Mouse (Mus musculus) sigmoid colon, adult 10 weeks (tissue): Measurements from ENCODE around the gene Ptgfr. TPM values are rescaled to one million over a fixed set of nuclear protein-coding genes. Genes with fewer than 3 reads are reported as not detected.

Source experiments
- polyA plus RNA-seq: library from polyadenylated mRNA; stranded (reverse); fragments of 350-450 nt; fragmentation: Illumina TruSeq; extraction: RNeasy Lipid Tissue Mini Kit (QIAGEN cat#74804); gene quantifications from one replicate; pipeline ENCODE4 v1.2.3, GENCODE M21; 2014; ENCODE audit warnings: low read depth, low replicate concordance

Ptgfr gene
- 1.7 TPM for polyA plus RNA-seq

GRCm38 (mm10) chr3:151836871-151837680, at the start of gene Ptgfr:
Ptgfr (minus strand) TSS chr3:151837630.

GRCm38 (mm10) chr3:151749737-151750136, 87.7 kb downstream of the Ptgfr start, which contains the start of gene Ifi44:
Ifi44 (minus strand) TSS chr3:151749960.

Other genes with a start within 250 kb of the Ptgfr start
- 11.5 TPM for gene Ifi44, start 87.7 kb downstream of the Ptgfr start, polyA plus RNA-seq
- not detected for gene Ifi44l, start 74.7 kb downstream of the Ptgfr start, polyA plus RNA-seq